Mouse (Mus musculus): ENCODE data around the gene Gle1. TPM values are rescaled to one million over a fixed set of nuclear protein-coding genes. Genes with fewer than 3 reads are reported as not detected.
"Not testable (repeated sequence)": the region's sequence is repeated elsewhere in the genome, so short reads cannot be mapped to it uniquely, and the experiment has no call there.

Gle1 gene
- 10 to 100 TPM; 41.4 to 44.6 TPM for total RNA-seq (2021)
- long read RNA-seq, experiment 1, full-length matches to known transcripts: 27 of 42 reads
- long read RNA-seq, experiment 1, partial matches to known transcripts: 8 of 42 reads
- long read RNA-seq, experiment 1, other reads (novel, unspliced or antisense): 7 of 42 reads
- long read RNA-seq, experiment 2, full-length matches to known transcripts: 64 of 88 reads
- long read RNA-seq, experiment 2, partial matches to known transcripts: 11 of 88 reads
- long read RNA-seq, experiment 2, other reads (novel, unspliced or antisense): 13 of 88 reads

GRCm38 (mm10) chr2:29934906-29935599 is at the start of gene Gle1:
Gene Gle1, plus strand, starts transcription at chr2:29935426.
- peak; percentile 94 to 95 for DNase-seq (ENCODE audit: low spot score in 2 of 2)

DNA sequence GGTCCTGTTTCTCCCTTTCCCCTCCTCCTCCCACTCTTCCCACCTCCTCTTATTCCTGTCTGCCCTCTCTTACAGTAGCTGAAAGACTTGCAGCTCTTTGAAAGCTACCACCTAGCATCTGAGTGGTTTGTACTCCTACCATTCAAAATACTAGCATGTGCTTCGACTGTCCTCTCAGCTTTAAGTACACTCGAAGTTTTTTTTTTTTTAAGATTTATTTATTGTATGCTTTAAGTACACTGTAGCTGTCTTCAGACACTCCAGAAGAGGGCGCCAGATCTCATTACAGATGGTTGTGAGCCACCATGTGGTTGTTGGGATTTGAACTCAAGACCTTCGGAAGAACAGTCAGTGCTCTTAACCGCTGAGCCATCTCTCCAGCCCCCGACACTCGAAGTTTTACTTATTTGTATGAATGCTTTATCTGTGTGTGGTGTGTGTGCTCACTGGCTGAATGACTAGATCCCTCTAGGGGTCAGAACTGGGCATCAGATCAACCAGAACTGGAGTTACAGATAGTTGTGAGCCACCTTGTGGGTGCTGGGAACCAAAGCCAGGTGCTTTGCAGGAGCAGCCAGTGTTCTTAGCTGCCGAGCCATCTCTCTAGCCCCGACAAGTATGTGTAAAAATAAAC is 48.5 kb upstream of the Gle1 start:
- DNase-seq (ENCODE audit: low spot score in 2 of 2): not testable (repeated sequence)

GRCm38 (mm10) chr2:29889066-29889944 is 45.9 kb upstream of the Gle1 start, which contains the start of gene Odf2:
Gene Odf2, plus strand, starts transcription at chr2:29889221.
- DNase-seq (ENCODE audit: low spot score in 2 of 2): peak; percentile 100

DNA sequence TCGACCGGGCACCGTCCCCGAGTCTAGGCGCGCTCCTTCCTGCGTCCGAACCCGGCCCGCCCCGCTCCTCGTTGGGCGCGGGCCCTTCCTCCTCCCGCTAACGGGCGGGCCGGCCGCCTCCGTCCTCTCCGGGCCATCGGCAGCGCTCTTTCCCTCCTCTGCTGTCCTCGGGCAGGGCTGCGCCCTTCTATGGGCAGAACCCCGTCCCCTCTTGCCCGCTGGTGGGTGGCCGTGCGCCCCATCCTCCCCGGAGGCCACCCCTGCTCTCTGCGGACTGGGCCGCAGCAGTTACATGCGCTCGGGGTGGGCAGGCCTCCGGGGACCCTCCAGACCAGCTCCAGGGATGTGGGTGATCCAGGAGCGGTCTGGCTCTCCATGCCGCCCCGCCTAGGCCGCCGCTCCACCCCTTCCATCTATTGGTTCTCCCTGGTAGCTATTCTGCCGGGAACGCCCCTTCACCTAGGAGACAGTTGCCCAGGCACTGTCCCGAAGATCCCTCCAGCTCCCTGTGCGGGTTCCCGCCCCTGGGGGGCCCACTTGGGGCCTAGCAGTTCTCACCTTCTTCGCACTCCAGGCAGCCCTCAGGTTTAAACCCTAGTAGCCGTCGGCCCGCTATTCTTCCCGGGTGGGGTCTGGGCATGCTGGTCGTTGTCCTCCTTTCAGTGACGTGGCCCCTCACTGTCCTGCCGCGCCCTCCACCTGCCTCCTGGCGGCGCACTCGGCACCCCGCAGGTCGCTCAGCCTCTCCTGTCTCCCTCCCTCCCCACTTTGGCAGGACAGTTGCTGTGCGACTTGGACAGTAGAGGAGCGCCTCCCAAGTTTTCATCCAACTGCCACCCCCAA is 45.0 kb upstream of the Gle1 start:
- peak; percentile 77 to 84 for DNase-seq (ENCODE audit: low spot score in 2 of 2)

GRCm38 (mm10) chr2:29891773-29892172 is 43.5 kb upstream of the Gle1 start:
- no peak for DNase-seq (ENCODE audit: low spot score in 2 of 2)

DNA sequence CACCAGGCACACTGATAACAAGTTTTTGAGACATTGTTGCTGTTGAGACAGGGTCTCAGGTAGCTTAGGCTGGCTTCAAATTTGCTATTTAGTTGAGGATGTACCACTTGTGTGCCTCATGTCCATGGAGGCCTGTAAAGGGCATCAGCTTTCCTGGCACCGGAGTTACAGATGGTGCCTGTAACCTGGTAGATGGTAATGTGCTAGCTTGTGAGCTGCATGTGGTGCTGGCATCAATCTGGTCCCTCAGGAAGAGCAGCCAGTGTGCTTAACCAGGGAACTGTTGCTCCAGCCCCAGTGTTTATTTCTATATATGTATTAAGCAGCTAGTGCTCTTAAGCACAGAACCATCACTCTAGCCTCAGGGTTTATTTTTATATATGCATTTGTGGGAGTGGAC is 39.2 kb upstream of the Gle1 start:
- no peak for DNase-seq (ENCODE audit: low spot score in 2 of 2)

DNA sequence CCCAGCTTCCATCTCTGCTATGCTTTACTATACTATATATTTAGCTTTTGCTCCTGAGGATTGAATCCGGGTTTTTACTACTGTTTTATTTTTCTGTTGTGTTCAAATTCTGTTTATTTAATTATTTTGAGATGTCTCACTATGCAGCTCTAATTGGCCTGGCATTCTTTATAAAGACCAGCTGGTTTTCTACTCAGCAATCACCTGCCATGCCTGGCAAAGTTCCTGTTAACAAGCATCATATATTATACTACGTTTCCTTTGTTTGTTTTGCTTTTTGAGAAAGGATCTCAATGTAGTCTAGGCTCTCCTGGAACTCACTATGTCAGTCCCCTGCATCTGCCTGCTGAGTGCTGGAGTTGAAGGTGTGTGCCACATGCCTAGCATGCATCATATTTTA is 37.9 kb upstream of the Gle1 start:
- DNase-seq (ENCODE audit: low spot score in 2 of 2): no peak

GRCm38 (mm10) chr2:29898081-29898480 is 37.1 kb upstream of the Gle1 start:
- no peak for DNase-seq (ENCODE audit: low spot score in 2 of 2)

DNA sequence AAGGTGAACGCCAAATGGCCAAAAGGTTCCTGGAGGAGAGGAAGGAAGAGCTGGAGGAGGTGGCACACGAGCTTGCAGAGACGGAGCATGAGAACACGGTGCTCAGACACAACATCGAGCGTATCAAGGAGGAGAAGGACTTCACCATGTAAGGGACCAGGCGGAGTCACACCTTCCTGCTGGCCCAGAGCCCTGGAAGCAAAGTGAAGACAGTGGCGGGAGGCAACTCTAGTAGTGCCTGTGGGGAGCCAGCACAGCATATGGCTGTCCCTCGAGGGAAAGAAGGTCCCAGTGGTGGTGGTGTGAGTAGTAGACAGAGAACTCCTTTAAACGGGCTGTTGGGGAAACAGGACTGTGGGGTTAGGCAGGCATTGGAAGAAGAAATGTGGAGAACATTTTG is 33.0 kb upstream of the Gle1 start:
- no peak for DNase-seq (ENCODE audit: low spot score in 2 of 2)

DNA sequence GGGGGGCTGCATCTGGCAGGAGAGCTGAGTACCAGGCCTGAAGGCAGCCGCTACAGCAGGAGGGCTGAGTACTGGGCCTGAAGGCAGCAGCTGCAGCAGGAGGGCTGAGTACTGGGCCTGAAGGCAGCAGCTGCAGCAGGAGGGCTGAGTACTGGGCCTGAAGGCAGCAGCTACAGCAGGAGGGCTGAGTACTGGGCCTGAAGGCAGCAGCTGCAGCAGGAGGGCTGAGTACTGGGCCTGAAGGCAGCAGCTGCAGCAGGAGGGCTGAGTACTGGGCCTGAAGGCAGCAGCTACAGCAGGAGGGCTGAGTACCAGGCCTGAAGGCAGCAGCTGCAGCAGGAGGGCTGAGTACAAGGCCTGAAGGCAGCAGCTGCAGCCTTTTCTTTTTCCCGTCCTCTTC is 27.1 kb upstream of the Gle1 start:
- not testable (repeated sequence) for DNase-seq (ENCODE audit: low spot score in 2 of 2)

DNA sequence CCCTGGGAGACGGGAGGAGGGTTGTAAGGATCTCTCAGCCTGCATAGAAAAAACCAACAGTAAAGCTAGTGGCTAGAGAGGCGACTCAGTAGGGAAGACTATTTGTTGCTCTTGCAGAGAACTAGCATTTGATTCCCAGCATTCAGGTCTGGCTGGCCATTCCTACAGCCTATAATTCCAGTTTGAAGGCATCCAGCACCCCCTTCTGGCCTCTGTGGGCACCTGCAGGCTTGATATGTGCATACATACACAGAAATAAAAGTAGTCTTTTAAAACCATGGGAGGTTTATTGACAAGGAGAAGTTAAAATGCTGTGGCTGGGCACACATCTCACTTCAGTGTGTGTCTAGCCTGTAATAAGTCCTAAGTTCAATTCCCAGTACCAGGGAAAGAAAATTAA is 25.2 kb upstream of the Gle1 start:
- no peak for DNase-seq (ENCODE audit: low spot score in 2 of 2)

GRCm38 (mm10) chr2:29917621-29918020 is 17.6 kb upstream of the Gle1 start:
- DNase-seq (ENCODE audit: low spot score in 2 of 2): peak in 1 of 2 experiments; percentile 27

DNA sequence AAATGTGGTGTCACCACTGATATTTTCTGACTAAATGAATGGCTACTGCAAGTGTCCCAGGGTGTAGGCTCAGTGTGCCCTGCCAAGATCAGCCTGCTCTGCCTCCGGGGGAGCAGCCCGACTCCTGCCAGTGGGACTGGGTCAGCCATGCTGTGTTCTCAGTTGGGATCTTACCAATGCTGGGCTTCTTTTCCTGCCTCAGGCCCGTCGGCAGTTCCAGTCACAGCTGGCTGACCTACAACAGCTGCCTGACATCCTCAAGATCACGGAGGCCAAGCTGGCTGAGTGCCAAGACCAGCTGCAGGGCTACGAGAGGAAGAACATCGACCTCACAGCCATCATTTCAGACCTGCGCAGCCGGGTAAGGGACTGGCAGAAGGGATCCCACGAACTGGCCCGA is 13.2 kb upstream of the Gle1 start:
- peak; percentile 18 to 30 for DNase-seq (ENCODE audit: low spot score in 2 of 2)

DNA sequence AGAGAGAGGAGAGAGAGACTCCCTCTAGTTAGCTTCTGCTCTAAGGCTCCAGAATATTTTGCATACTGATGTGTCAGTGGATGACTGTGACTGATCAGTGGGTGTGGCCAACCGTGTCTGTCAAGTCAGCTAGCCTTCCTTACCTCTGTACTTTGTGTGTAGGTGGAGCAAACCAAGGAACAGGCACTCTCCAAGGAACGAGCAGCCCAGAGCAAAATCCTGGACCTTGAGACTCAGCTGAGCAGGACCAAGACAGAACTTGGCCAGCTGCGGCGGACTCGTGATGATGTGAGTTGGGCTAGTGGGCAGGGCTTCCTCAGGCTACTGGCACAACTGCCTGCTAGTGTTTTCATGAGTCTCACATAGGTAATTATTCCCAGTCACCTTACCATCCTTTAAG is 8.7 kb upstream of the Gle1 start:
- DNase-seq (ENCODE audit: low spot score in 2 of 2): no peak

DNA sequence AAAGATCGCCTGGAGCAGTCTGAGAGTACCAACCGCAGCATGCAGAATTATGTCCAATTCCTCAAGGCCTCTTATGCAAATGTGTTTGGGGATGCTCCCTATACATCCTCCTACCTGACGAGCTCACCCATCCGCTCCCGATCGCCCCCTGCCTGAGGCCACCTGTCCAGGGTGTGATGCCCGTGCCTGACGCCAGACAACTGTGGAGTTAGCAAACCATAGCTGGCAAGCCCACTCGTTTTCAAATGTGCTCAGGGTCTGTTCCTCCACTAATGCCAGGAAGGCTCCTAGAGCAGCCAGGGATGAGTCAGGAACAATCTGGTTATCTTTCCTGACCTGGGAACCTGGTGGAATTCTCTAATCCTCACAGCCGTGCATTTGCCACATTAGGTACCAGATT is 4.7 kb upstream of the Gle1 start:
- DNase-seq (ENCODE audit: low spot score in 2 of 2): no peak

GRCm38 (mm10) chr2:29931194-29931593 is 4.0 kb upstream of the Gle1 start:
- no peak for DNase-seq (ENCODE audit: low spot score in 2 of 2)

DNA sequence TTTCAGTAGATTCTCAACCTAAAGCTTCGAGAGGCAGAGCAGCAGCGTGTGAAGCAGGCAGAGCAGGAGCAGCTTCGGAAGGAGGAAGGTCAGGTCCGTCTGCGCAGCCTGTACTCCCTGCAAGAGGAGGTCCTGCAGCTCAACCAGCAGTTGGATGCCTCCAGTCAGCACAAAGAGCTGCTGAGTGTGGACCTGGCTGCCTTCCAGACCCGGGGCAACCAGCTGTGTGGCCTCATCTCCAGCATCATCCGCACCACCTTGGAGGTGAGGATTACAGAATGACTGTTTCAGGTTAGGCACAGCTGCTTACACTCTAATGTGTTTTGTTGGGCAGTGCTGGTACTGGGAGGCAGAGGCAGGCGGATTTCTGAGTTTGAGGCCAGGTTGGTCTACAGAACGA is 4.8 kb downstream of the Gle1 start:
- DNase-seq (ENCODE audit: low spot score in 2 of 2): no peak

DNA sequence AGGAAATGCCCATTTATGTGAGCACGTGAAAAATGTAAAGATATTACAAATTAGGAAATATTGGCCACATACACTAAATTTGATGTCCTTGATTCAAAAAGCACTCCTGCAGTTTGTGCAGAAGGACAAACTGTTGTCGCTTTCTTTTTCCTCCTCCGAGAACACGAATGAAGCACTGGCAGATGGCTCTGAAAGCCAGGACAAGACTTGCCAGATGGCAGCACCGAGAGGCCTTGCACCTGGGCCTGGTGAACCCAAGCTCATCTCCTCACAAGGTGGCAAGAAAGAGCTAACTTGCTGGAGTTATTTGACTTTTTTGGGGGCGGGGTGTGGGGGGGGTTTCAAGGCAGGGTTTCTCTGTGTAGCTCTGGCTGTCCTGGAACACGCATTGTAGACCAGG is 5.6 kb downstream of the Gle1 start:
- DNase-seq (ENCODE audit: low spot score in 2 of 2): no peak

DNA sequence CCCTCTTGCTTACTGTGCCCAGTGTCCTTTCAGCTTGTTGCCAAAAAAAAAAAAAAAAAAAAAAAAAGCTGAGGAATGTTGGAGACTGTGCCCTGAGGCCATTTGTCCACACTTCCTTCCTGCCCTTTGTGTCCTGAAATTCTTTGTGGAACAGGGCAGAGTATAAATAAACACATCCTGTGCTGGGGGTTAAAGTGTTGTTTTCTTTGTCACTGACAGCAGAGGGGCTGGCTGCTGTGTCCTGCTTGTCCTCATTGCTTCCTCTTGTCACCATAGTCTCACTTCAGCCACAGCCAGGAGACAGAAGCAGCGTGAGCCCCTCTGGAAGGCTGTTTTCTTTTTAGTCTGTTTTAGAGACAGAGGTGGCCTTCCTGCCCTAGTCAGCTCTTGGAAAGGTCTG is 9.5 kb downstream of the Gle1 start:
- no peak for DNase-seq (ENCODE audit: low spot score in 2 of 2)

GRCm38 (mm10) chr2:29948896-29949295 is 13.7 kb downstream of the Gle1 start:
- no peak for DNase-seq (ENCODE audit: low spot score in 2 of 2)

All from adrenal gland, postnatal 4 days (tissue).